8 mouse cellular contexts compared by ENCODE assay signal in the genomic region with DNA sequence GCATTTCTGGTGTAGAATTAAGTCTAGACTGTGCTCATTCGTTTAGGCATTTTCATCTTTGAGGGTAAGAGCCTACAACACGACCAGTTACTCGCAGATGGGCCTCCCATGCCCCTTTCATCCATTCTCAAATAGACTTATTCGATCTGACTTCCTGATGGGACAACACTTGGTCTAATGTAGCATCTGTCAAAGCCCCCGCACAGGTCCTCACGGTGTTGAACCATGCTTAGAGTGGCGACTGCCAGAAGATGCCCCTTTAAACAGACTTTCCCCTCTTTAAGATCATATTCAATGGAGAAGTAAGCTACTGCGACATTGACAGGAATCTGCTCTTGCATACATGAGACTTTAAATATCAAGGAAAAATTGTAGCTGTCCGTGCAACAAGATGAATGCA.
"Had no signal": no experiment of that assay in that cellular context is flagged by ENCODE, and none has a peak within 500 bp of the region (broad histone marks: within the 10 kb centered on the region; RNA-seq: fewer than 3 reads in every experiment).

No protein-coding gene starts in this region.

- H3K36me3 ChIP-seq: kidney, embryonic 15.5 days; liver, embryonic 13.5 days; neural tube, embryonic 12.5 days; neural tube, embryonic 15.5 days had no signal

- H3K9me3 ChIP-seq: kidney, embryonic 15.5 days; liver, embryonic 13.5 days; neural tube, embryonic 12.5 days; neural tube, embryonic 15.5 days had no signal

- ATAC-seq: intestine, postnatal 0 days had no signal

- H3K4me2 ChIP-seq: kidney, embryonic 15.5 days; liver, embryonic 13.5 days; midbrain, embryonic 11.5 days; neural tube, embryonic 12.5 days; neural tube, embryonic 15.5 days had no signal

- H3K4me1 ChIP-seq: kidney, embryonic 15.5 days; liver, embryonic 13.5 days; neural tube, embryonic 12.5 days had no signal

- H3K4me3 ChIP-seq: kidney, embryonic 15.5 days; left cerebral cortex, adult 2 months; liver, embryonic 13.5 days; neural tube, embryonic 12.5 days; neural tube, embryonic 15.5 days had no signal

- H3K9ac ChIP-seq: kidney, embryonic 15.5 days; liver, embryonic 13.5 days; neural tube, embryonic 12.5 days; neural tube, embryonic 15.5 days had no signal

- H3K27me3 ChIP-seq: kidney, embryonic 15.5 days; liver, embryonic 13.5 days; neural tube, embryonic 12.5 days; neural tube, embryonic 15.5 days had no signal

- DNase-seq: liver, embryonic 13.5 days; lung, adult 2 months had no signal

- H3K27ac ChIP-seq: kidney, embryonic 15.5 days; liver, embryonic 13.5 days; neural tube, embryonic 12.5 days; neural tube, embryonic 15.5 days had no signal
